Mouse (Mus musculus) lung, embryonic 15.5 days (tissue): ENCODE data around the gene Spata31d1c. TPM values are rescaled to one million over a fixed set of nuclear protein-coding genes. Genes with fewer than 3 reads are reported as not detected.

Source experiments
- ATAC-seq: fragments of 200-750 bp; cut with Nextera tagmentation; 2 replicates; pipeline ENCODE4 v1.8.0; 2017; ENCODE audit warnings: moderate number of reproducible peaks, borderline replicate concordance; ENCODE audit not compliant: low FRiP score, low TSS enrichment; ENCODE audit errors: extremely low read depth
- H3K27ac ChIP-seq: fragments of 300-500 bp; sonication (generic); 2 replicates; pipeline ENCODE4 v1.5.1; 2015; ENCODE audit warnings: moderate library complexity, mild to moderate bottlenecking, inconsistent platforms
- H3K27me3 ChIP-seq: fragments of 300-500 bp; sonication (generic); 2 replicates; pipeline ENCODE4 v1.6.1; 2015; ENCODE audit warnings: inconsistent platforms
- H3K36me3 ChIP-seq: fragments of 300-500 bp; sonication (generic); 2 replicates; pipeline ENCODE4 v1.6.1; 2015; ENCODE audit warnings: inconsistent platforms
- H3K4me1 ChIP-seq: fragments of 300-500 bp; sonication (generic); 2 replicates; pipeline ENCODE4 v1.6.1; 2015; ENCODE audit warnings: inconsistent platforms
- H3K4me2 ChIP-seq: fragments of 300-500 bp; sonication (generic); 2 replicates; pipeline ENCODE4 v1.6.1; 2015; ENCODE audit warnings: inconsistent platforms, mild to moderate bottlenecking, moderate library complexity
- H3K4me3 ChIP-seq: fragments of 300-500 bp; sonication (generic); 2 replicates; pipeline ENCODE4 v1.5.1; 2015; ENCODE audit warnings: mild to moderate bottlenecking, inconsistent platforms
- H3K9ac ChIP-seq: fragments of 300-500 bp; sonication (generic); 2 replicates; pipeline ENCODE4 v1.6.1; 2015; ENCODE audit warnings: inconsistent platforms
- H3K9me3 ChIP-seq: fragments of 300-500 bp; sonication (generic); 2 replicates; pipeline ENCODE4 v1.6.1; 2016; ENCODE audit warnings: inconsistent platforms
- WGBS: fragments of 180-500 bp; shearing (Covaris S2); methylation state at CpG from one replicate; pipeline ENCODE4 v1.1.7; 2015; 5-methylcytosine and 5-hydroxymethylcytosine counted together
- polyA plus RNA-seq: library from polyadenylated mRNA; unstranded; fragments of >200 nt; fragmentation: Nextera tagmentation; extraction: Ambion mirVana; gene quantifications from 2 replicates; pipeline ENCODE4 v1.2.1, GENCODE M21; 2015

Gene Spata31d1c
- polyA plus RNA-seq = not detected in 2 replicates

DNA sequence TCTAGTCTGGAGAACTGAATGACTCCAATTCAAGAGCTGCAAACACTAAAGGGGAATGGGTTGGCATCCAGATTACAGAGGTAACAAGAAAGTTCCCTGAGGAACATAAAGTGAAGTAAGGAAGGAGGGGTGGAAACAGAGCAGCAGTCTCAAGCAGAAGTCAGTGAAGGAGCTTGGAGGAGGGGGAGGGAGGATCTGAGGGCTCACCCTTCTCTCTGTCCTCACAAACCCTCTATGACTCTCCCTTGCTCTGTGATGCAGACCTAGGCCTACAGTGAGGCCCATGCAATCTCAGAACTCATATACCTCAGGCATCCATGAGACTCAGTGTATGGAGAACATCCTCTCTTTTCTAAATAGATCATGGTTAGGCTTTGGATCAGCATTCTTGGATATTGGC is at the start of gene Spata31d1c:
Gene Spata31d1c, plus strand, starts transcription at position 301 of the 400 bp plus-strand sequence.
- H3K4me3 ChIP-seq = no peak within 1 kb of the TSS
- H3K4me2 ChIP-seq = no peak within 1 kb of the TSS
- no peaks in the 10 kb centered on the region for H3K36me3 ChIP-seq
- no peaks in the 10 kb centered on the region for H3K9me3 ChIP-seq
- ATAC-seq = no peak
- no peaks in the 10 kb centered on the region for H3K4me1 ChIP-seq
- no peak within 1 kb of the TSS for H3K27ac ChIP-seq
- H3K9ac ChIP-seq = no peak within 1 kb of the TSS
- no peaks in the 10 kb centered on the region for H3K27me3 ChIP-seq

DNA sequence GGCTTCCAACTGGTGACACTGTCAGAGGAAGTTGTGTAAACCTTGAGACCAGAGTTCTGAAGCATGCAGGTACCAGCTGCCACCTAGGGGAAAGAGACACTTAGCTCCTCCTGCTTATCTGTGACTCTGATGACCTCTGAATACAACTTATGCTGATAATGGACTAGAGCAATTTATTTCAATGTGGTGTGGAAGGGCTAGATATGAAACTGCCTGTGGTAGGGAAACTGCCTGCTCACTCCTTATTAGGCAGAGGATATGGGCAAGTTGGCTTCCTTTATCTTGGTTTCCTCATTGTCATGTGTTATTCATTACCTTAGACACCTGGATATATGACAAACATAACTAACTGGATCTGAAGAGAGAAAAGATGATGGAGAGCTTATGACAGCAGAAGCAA is 44.0 kb upstream of the Spata31d1c start:
- H3K4me2 ChIP-seq = no peak overlapping the region
- no peak for ATAC-seq
- no peaks in the 10 kb centered on the region for H3K36me3 ChIP-seq
- H3K27ac ChIP-seq = no peak overlapping the region
- no peaks in the 10 kb centered on the region for H3K4me1 ChIP-seq
- H3K9me3 ChIP-seq = no peaks in the 10 kb centered on the region
- H3K27me3 ChIP-seq = no peaks in the 10 kb centered on the region
- no peak overlapping the region for H3K9ac ChIP-seq
- H3K4me3 ChIP-seq = no peak overlapping the region

DNA sequence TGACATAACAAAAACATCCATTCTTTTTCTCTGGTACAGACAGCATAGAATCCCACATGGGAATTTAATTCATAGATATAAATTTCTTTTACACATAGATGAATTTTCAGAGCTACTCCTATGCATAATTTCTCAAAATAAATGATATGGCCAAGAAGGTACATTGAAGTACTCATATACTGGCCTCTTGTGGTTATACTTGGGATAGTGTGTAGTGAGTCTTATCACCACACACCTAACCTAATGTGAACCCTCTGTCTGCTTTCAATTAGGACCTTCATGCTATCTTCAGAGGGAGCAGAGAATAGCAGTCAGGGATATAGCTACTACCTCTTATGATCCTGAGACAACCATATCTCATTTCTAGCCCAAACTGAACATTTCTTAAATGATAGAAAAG is 27.4 kb upstream of the Spata31d1c start:
- H3K9ac ChIP-seq = no peak overlapping the region
- no peak overlapping the region for H3K27ac ChIP-seq
- no peak overlapping the region for H3K4me2 ChIP-seq
- no peak for ATAC-seq
- H3K27me3 ChIP-seq = no peaks in the 10 kb centered on the region
- no peak overlapping the region for H3K4me3 ChIP-seq
- no peaks in the 10 kb centered on the region for H3K36me3 ChIP-seq
- no peaks in the 10 kb centered on the region for H3K9me3 ChIP-seq
- H3K4me1 ChIP-seq = no peaks in the 10 kb centered on the region

DNA sequence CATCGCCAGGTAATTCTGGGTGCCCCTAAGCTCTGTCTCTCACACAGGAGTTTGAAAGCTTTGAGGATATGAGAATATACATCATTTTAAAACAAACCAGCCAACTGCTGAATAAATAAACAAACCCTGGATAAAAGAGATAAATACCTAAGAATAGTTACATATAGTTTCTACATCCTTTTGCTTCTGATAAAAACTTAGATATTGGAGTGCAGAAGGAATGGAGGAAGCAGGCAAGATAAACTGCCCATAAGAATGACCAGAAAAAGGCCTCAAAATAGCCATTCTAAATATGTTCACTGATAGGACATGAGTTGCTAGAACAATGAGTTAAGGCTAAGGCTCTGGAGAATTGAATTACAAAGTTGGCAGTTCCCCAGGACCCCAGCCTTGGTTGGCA is 26.1 kb upstream of the Spata31d1c start:
- no peak for ATAC-seq
- Histone ChIP-seq H3K9ac (no peak overlapping the region), H3K27me3 (no peaks in the 10 kb centered on the region), H3K9me3 (no peaks in the 10 kb centered on the region), H3K4me2 (no peak overlapping the region), H3K36me3 (no peaks in the 10 kb centered on the region), H3K4me3 (no peak overlapping the region), H3K27ac (no peak overlapping the region), H3K4me1 (no peaks in the 10 kb centered on the region)
- 61% methylated on average over 1 of the region's 1 CpGs for WGBS

DNA sequence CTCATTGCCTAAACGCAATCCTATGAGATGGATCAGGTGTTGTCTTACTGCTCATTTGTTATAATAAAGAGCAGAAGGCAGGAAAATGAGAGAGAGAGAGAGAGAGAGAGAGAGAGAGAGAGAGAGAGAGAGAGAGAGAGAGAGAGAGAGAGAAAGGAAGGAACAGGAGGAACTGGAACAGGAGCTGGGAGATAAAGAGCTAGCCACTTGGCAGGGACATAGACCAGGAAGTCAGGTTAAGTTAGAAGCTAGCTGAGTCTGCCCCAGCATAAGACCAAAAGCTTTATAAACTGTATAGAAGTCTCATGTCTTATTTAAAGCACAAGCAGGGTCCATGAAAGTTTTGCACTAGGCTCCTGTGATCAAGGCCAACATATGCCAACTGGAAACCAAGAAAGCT is 24.9 kb upstream of the Spata31d1c start:
- H3K9ac ChIP-seq = no peak overlapping the region
- H3K27me3 ChIP-seq = no peaks in the 10 kb centered on the region
- H3K4me1 ChIP-seq = no peaks in the 10 kb centered on the region
- no peak overlapping the region for H3K4me2 ChIP-seq
- H3K36me3 ChIP-seq = no peaks in the 10 kb centered on the region
- H3K9me3 ChIP-seq = no peaks in the 10 kb centered on the region
- WGBS = 58% methylated on average over 1 of the region's 1 CpGs
- no peak overlapping the region for H3K4me3 ChIP-seq
- no peak for ATAC-seq
- no peak overlapping the region for H3K27ac ChIP-seq

DNA sequence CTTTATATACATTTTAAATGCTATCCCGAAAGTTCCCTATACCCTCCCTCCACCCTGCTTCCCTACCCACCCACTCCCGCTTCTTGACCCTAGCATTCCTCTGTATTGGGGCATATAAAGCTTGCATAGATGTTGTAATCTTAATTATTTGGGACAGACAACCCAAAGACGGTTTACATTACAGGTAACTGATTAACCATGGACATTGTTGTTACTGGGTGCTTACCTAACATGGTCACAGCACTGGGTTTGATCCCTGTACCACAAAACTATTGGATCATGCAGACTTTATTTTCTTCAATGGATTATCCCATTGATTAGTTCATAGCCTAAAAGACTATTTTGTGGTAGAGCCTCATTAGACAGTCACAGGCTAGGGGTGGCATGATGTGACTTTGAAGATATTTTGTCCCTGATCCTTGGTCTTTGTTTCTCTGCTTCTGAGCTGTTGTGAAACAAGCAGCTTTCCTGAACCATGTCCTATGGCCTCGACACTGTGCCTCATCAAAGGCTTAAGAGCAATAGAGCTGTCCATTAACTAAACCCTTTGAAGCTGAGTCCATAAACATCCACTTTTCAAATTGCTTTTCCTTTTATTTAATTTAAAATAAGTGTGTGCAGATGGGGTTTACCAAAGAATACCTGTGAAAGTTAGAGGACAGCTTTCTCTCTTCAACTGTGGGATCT is 21.7 kb upstream of the Spata31d1c start:
- H3K9me3 ChIP-seq = no peaks in the 10 kb centered on the region
- 67% methylated on average over 4 of the region's 4 CpGs for WGBS
- no peak overlapping the region for H3K4me2 ChIP-seq

DNA sequence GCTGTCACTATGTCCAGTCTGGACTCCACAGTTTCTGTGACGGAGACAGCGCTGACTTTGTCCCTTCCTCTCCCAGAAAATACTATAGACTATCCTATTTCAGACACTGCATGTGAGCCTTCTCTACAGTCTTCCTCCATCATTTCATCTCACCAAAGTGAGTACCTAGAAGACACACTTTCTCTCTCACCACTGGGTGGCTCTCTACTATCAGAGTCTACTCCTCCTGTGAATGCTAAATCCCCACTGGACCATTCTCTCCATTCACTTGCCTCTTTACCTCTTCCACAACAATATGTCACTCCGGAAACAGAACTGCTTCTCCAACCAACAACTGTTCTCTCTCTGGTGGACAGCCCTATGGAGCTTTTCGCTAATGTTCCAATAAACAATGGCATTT is 2.2 kb downstream of the Spata31d1c start:
- no peak overlapping the region for H3K27ac ChIP-seq

More for the DNA sequence above, 21.7 kb upstream of the Spata31d1c start:
- ATAC-seq = no peak
- Histone ChIP-seq H3K27me3 (no peaks in the 10 kb centered on the region), H3K9ac (no peak overlapping the region), H3K4me3 (no peak overlapping the region), H3K4me1 (no peaks in the 10 kb centered on the region), H3K27ac (no peak overlapping the region), H3K36me3 (no peaks in the 10 kb centered on the region)

DNA sequence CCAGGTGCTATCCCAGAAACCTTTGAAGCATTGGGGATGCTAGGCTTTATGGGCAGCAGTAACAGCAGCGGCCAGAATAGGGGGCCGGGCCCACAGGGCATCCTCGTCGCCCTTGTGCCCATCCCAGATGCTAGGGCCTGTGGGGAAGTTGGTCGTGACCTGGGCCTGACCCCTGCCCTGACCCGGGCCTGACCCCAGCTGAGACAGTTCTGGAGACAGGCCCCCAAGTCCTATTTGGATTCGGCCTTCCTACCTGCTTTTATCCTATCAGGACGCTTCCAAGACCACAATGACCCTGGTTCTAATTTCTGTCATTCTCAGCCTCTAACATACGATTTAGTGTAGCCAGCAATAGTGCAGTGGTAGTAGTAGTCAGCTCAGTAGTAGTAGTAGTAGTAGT is 19.8 kb downstream of the Spata31d1c start, which contains the start of gene Prss47:
Gene Prss47, minus strand, starts transcription at position 101 of the 400 bp plus-strand sequence.
- H3K27me3 ChIP-seq = no peaks in the 10 kb centered on the region
- no peak for ATAC-seq
- H3K4me2 ChIP-seq = no peak within 1 kb of the TSS
- no peaks in the 10 kb centered on the region for H3K9me3 ChIP-seq
- H3K36me3 ChIP-seq = no peaks in the 10 kb centered on the region
- no peak within 1 kb of the TSS for H3K27ac ChIP-seq
- H3K4me1 ChIP-seq = no peaks in the 10 kb centered on the region
- H3K4me3 ChIP-seq = no peak within 1 kb of the TSS
- WGBS = 82% methylated on average over 9 of the region's 9 CpGs
- no peak within 1 kb of the TSS for H3K9ac ChIP-seq

More for the DNA sequence above, 2.2 kb downstream of the Spata31d1c start:
- Histone ChIP-seq H3K27me3 (no peaks in the 10 kb centered on the region), H3K4me3 (no peak overlapping the region), H3K4me1 (no peaks in the 10 kb centered on the region), H3K36me3 (no peaks in the 10 kb centered on the region), H3K9ac (no peak overlapping the region), H3K9me3 (no peaks in the 10 kb centered on the region), H3K4me2 (no peak overlapping the region)
- ATAC-seq = no peak
- WGBS = 61% methylated on average over 4 of the region's 4 CpGs

DNA sequence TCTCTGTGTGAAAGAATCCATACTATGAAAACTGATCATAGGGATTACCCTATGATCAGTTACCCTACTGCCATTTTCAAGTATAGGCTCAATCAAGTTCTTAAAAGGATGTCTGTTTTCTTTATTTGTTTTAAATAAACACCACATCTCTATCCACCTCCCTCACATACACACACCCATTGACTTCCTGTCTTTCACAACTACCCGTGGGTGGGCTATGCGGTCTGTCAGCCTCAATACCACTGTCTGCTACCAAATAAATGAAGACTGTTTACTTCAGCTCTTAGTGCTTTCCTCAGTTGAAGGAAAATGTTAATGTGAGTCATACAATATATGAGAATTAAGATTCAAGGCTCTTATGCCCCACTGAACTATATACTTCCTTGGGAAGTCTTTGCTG is 37.1 kb downstream of the Spata31d1c start:
- ATAC-seq = no peak
- H3K4me1 ChIP-seq = no peaks in the 10 kb centered on the region
- H3K36me3 ChIP-seq = peaks cover 28% of the 10 kb centered on the region
- no peak overlapping the region for H3K4me2 ChIP-seq
- H3K27ac ChIP-seq = no peak overlapping the region
- H3K27me3 ChIP-seq = no peaks in the 10 kb centered on the region
- no peak overlapping the region for H3K9ac ChIP-seq
- WGBS = 80% methylated on average over 2 of the region's 2 CpGs
- H3K9me3 ChIP-seq = no peaks in the 10 kb centered on the region
- H3K4me3 ChIP-seq = no peak overlapping the region

Other genes with a start within 250 kb of the Spata31d1c start
- 0.03 TPM in 1 of 2 replicates, not detected in the other for gene Cntnap3, start 129.1 kb upstream of the Spata31d1c start, polyA plus RNA-seq
- gene Spata31, start 115.7 kb upstream of the Spata31d1c start, polyA plus RNA-seq = not detected in 2 replicates
- not detected in 2 replicates for gene Prss47, start 19.7 kb downstream of the Spata31d1c start, polyA plus RNA-seq
- 63.0 and 64.8 TPM in 2 replicates for gene Mfsd14b, start 79.9 kb downstream of the Spata31d1c start, polyA plus RNA-seq
- not detected in 2 replicates for gene Olfr465-ps1, start 105.0 kb downstream of the Spata31d1c start, polyA plus RNA-seq
- gene Olfr466, start 117.2 kb downstream of the Spata31d1c start, polyA plus RNA-seq = not detected in 2 replicates
- gene Nlrp4f, start 172.9 kb downstream of the Spata31d1c start, polyA plus RNA-seq = not detected in 2 replicates
- gene Gm10775, start 226.5 kb downstream of the Spata31d1c start, polyA plus RNA-seq = not detected in 2 replicates
- 10.1 and 10.4 TPM in 2 replicates for gene Zfp369, start 245.8 kb downstream of the Spata31d1c start, polyA plus RNA-seq